Mouse (Mus musculus) heart, postnatal 36 days (tissue): ENCODE measurements around the gene Prox1. TPM values are rescaled to one million over a fixed set of nuclear protein-coding genes. Genes with fewer than 3 reads are reported as not detected.

Source experiments
- DNase-seq, 2 experiments: peaks; one replicate each; pipeline ENCODE4 v3.0.0; 2021 to 2022
- intact Hi-C: fragments of 180-260 bp; cut with DNase I; formaldehyde crosslinking; loops from one replicate; pipeline ENCODE4 v1.15.1; 2025
- total RNA-seq, 2 experiments: library from RNA; stranded (reverse); gene quantifications; 2 replicates each; pipeline ENCODE4 v1.2.3; 2021

Gene Prox1
- 10 to 100 TPM; 38.8 to 57.1 TPM for total RNA-seq

- peak; percentile 76 to 77 for DNase-seq
- intact Hi-C loops, result loop anchor here (5.0 to 10.0 kb wide), 5 partner anchors 43 to 525 kb away; no protein-coding TSS in a partner anchor
These were observed at the start of gene Prox1 for GRCm38 (mm10) chr1:190169911-190170818. TSS of gene Prox1 (minus strand) at chr1:190170714.

GRCm38 (mm10) chr1:190216621-190217020 lies 46.1 kb upstream of the Prox1 start:
- DNase-seq, result no peak
- intact Hi-C loops, result no loop called here

GRCm38 (mm10) chr1:190214626-190215025 lies 44.1 kb upstream of the Prox1 start:
- no peak for DNase-seq
- intact Hi-C loops, result no loop called here

- intact Hi-C loops, result no loop called here
- no peak for DNase-seq
These were observed 42.7 kb upstream of the Prox1 start for GRCm38 (mm10) chr1:190213175-190213574.

GRCm38 (mm10) chr1:190207246-190207645 lies 36.7 kb upstream of the Prox1 start:
- intact Hi-C loops, result no loop called here
- no peak for DNase-seq

GRCm38 (mm10) chr1:190205691-190206090 lies 35.2 kb upstream of the Prox1 start:
- no peak for DNase-seq
- intact Hi-C loops, result no loop called here

GRCm38 (mm10) chr1:190204378-190205070 lies 34.0 kb upstream of the Prox1 start:
- intact Hi-C loops, result no loop called here

GRCm38 (mm10) chr1:190201696-190202095 lies 31.2 kb upstream of the Prox1 start:
- DNase-seq, result peak; percentile 4 to 6
- intact Hi-C loops, result no loop called here

More at GRCm38 (mm10) chr1:190204378-190205070, 34.0 kb upstream of the Prox1 start:
- DNase-seq, result no peak

- intact Hi-C loops, result no loop called here
- DNase-seq, result no peak
These were observed 30.5 kb upstream of the Prox1 start for GRCm38 (mm10) chr1:190200996-190201395.

- intact Hi-C loops, result no loop called here
- no peak for DNase-seq
These were observed 27.7 kb upstream of the Prox1 start for GRCm38 (mm10) chr1:190198247-190198646.

- intact Hi-C loops, result no loop called here
- no peak for DNase-seq
These were observed 21.5 kb upstream of the Prox1 start for GRCm38 (mm10) chr1:190192011-190192410.

GRCm38 (mm10) chr1:190190231-190190965 lies 19.9 kb upstream of the Prox1 start:
- no peak for DNase-seq
- intact Hi-C loops, result no loop called here

- DNase-seq, result no peak
- intact Hi-C loops, result no loop called here
These were observed 18.6 kb upstream of the Prox1 start for GRCm38 (mm10) chr1:190189125-190189524.

- intact Hi-C loops, result no loop called here
- no peak for DNase-seq
These were observed 15.8 kb upstream of the Prox1 start for GRCm38 (mm10) chr1:190186336-190186735.

GRCm38 (mm10) chr1:190185284-190185683 lies 14.8 kb upstream of the Prox1 start:
- intact Hi-C loops, result no loop called here
- no peak for DNase-seq

GRCm38 (mm10) chr1:190183574-190183973 lies 13.1 kb upstream of the Prox1 start:
- intact Hi-C loops, result no loop called here
- no peak for DNase-seq

GRCm38 (mm10) chr1:190181765-190182164 lies 11.3 kb upstream of the Prox1 start:
- intact Hi-C loops, result no loop called here
- peak in 1 of 2 experiments; percentile 15 for DNase-seq

- intact Hi-C loops, result no loop called here
- DNase-seq, result no peak
These were observed 10.3 kb upstream of the Prox1 start for GRCm38 (mm10) chr1:190180861-190181260.

- intact Hi-C loops, result loop anchor here (5.0 to 10.0 kb wide), 3 partner anchors 190 to 518 kb away; no protein-coding TSS in a partner anchor
- DNase-seq, result no peak
These were observed 6.4 kb upstream of the Prox1 start for GRCm38 (mm10) chr1:190176961-190177360.
